Mouse (Mus musculus): ENCODE measurements around the gene C530025M09Rik.

C530025M09Rik gene

DNA sequence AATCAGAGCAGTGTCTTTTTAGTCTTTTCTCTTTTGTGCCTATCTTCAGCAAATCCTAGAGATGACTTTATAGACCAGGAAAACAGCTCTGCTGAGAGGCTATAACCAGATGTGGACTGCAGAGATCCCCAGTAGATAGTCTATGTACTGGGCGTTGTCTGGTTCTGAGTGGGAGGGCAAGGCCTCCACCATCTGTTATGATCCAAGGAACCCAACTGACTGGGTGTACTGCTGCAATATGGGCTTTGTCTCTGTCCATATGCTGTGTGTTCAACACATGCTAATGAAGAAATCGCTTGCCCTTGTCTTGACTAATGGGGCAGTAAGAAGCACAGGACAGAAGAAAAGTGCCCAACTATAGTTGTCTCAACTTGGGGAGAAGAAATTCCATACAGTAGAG is 25.8 kb downstream of the C530025M09Rik start:
- DNase-seq (ENCODE audit: extremely low spot score, low read depth, low spot score): no peak

DNA sequence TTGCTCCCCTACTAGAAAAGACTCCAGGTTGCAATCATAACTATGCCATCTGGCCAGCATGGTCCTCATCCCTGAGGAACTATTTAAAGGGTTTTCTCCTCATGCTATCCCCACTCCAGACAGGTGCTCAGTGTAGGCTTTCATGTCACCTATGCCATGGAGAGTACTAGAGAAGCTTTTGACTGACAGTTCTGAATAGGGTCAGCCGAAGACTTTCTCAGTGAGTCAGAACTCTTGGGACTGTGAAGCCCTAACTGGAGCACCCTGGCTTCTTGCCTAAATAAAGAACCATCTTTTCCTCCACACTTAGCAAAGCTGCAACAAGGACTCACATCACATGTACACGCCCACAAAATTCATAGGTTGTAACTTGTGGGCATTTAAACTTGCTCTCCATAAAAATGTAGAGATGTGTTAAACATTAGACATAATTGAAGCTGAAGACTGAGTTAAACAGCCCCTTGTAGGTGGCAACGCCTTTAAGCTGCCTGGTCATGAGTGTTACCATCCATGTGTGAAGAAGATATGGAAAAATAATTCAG is 26.3 kb downstream of the C530025M09Rik start:
- no peak for DNase-seq (ENCODE audit: extremely low spot score, low read depth, low spot score)

GRCm38 (mm10) chr2:149798613-149799012 is 32.4 kb downstream of the C530025M09Rik start:
- no peak for DNase-seq (ENCODE audit: extremely low spot score, low read depth, low spot score)
